In the genomic region with DNA sequence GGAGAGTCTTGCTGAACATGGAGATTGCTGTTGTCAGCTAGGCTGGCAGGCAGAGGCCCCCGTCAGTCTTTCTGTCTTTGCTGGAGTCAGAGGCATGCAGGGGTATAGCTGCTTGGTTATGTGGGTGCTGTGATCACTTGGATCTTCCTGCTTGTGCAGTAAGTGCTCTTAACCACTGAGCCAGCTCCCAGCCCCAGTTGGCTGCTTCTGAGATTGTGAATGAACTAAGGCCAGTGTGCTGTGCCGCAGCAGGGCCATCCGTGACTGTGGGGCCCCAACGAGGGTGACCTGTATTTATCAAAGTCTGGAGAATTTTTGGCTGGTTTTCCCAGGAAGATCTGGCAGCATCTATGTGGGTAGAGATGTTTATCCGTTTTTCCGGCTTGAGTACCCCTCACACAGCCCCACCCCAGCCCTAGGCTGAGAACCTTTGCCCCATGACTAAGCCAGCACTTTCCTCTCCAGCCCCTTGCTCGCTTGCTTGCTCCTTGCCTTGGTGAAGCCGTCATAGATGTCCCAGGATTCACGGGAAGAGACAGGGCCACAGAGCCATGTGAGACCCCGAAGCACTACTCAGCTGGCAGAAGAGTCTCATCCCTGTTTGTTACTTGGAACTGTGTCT, we compare ENCODE assay signal across 20 mouse cellular contexts. TPM values are rescaled to one million over a fixed set of nuclear protein-coding genes. Genes with fewer than 3 reads are reported as not detected.
"Had no signal": no experiment of that assay in that cellular context is flagged by ENCODE, and none has a peak within 500 bp of the region (broad histone marks: within the 10 kb centered on the region; RNA-seq: fewer than 3 reads in every experiment).

No protein-coding gene starts in this region.

- H3K4me1 ChIP-seq: limb, embryonic 15.5 days; liver, embryonic 12.5 days; neural tube, embryonic 13.5 days had no signal

- H3K9me3 ChIP-seq: kidney, embryonic 15.5 days; limb, embryonic 15.5 days; liver, embryonic 12.5 days; neural tube, embryonic 13.5 days had no signal

- DNase-seq: kidney, adult 18-20 months; kidney, postnatal 25 days; layer of hippocampus, postnatal 36 days; lung, postnatal 4 days; retina, postnatal 1 day; right cerebral cortex, postnatal 4 days; spleen, adult 18-20 months; thymus, postnatal 36 days had no signal

- ATAC-seq: liver, embryonic 12.5 days; midbrain, embryonic 16.5 days had no signal

- H3K36me3 ChIP-seq: kidney, embryonic 15.5 days; limb, embryonic 15.5 days; liver, embryonic 12.5 days; neural tube, embryonic 13.5 days had no signal

- H3K9ac ChIP-seq: kidney, embryonic 15.5 days; limb, embryonic 15.5 days; liver, embryonic 12.5 days; neural tube, embryonic 13.5 days had no signal

- H3K27me3 ChIP-seq: kidney, embryonic 15.5 days; limb, embryonic 15.5 days; liver, embryonic 12.5 days; neural tube, embryonic 13.5 days had no signal

- H3K27ac ChIP-seq: kidney, embryonic 15.5 days; limb, embryonic 15.5 days; liver, embryonic 12.5 days; neural tube, embryonic 13.5 days had no signal

- H3K4me2 ChIP-seq: kidney, embryonic 15.5 days; limb, embryonic 15.5 days; liver, embryonic 12.5 days; midbrain, embryonic 11.5 days; neural tube, embryonic 13.5 days had no signal

- H3K4me3 ChIP-seq: kidney, embryonic 15.5 days; limb, embryonic 15.5 days; liver, embryonic 12.5 days; neural tube, embryonic 13.5 days had no signal

RNA-seq across cellular contexts. Expression of a gene that starts 24.5 kb away (rescaled TPM):
- total RNA-seq: megakaryocyte, adult 5-6 weeks had no signal

RNA-seq across cellular contexts. Expression of a gene that starts 32.5 kb away (rescaled TPM):
- total RNA-seq: left cerebral cortex, postnatal 25 days; megakaryocyte, adult 5-6 weeks had no signal
- polyA plus RNA-seq: kidney, embryonic 15.5 days; limb, embryonic 11.5 days; limb, embryonic 15.5 days; liver, embryonic 12.5 days; liver, embryonic 16.5 days; midbrain, embryonic 11.5 days; midbrain, embryonic 16.5 days; neural tube, embryonic 13.5 days; stomach, embryonic 14.5 days; thymus, postnatal 0 days had no signal
